Mouse (Mus musculus) heart, adult 2 months (tissue): Measurements from ENCODE around the gene Lrrc71. TPM values are rescaled to one million over a fixed set of nuclear protein-coding genes. Genes with fewer than 3 reads are reported as not detected.

Source experiments
- DNase-seq, 2 experiments: peaks; one replicate each; pipeline ENCODE4 v3.0.0; 2021
- H3K27ac ChIP-seq: fragments of 200-600 bp; 2 replicates; pipeline ENCODE4 v1.8.1; 2022
- H3K27me3 ChIP-seq: fragments of 200-500 bp; 2 replicates; pipeline ENCODE4 v1.6.1; 2012; ENCODE audit warnings: mild to moderate bottlenecking, low read length, inconsistent platforms, mixed read lengths; ENCODE audit not compliant: control insufficient read depth, insufficient read depth
- H3K36me3 ChIP-seq: fragments of 200-500 bp; 2 replicates; pipeline ENCODE4 v1.6.1; 2012; ENCODE audit warnings: low read length, inconsistent platforms; ENCODE audit not compliant: control insufficient read depth, insufficient read depth
- H3K4me1 ChIP-seq: fragments of 200-500 bp; 2 replicates; pipeline ENCODE4 v1.6.1; 2011; ENCODE audit warnings: low read length; ENCODE audit not compliant: control insufficient read depth, insufficient read depth
- H3K4me3 ChIP-seq: fragments of 200-600 bp; 2 replicates; pipeline ENCODE4 v1.8.1; 2022
- H3K79me2 ChIP-seq: fragments of 200-500 bp; replicated peaks from 2 replicates; pipeline ENCODE4 v1.6.1; 2012; ENCODE audit warnings: mild to moderate bottlenecking, inconsistent platforms, low read length, moderate library complexity, mixed read lengths; ENCODE audit not compliant: control insufficient read depth, insufficient read depth
- H3K9ac ChIP-seq: fragments of 200-500 bp; 2 replicates; pipeline ENCODE4 v1.6.1; 2012; ENCODE audit warnings: low read depth, mild to moderate bottlenecking, control low read depth, inconsistent platforms, low read length, mixed read lengths
- CTCF ChIP-seq: fragments of 200-600 bp; IDR thresholded peaks from 2 replicates; pipeline ENCODE4 v1.8.1; 2022; ENCODE audit warnings: antibody characterized with exemption, mild to moderate bottlenecking, moderate library complexity
- EP300 ChIP-seq: fragments of 200-500 bp; IDR thresholded peaks from 2 replicates; pipeline ENCODE4 v1.6.1; 2011; ENCODE audit warnings: low read depth, low read length, control low read depth; ENCODE audit not compliant: insufficient read depth
- POLR2A ChIP-seq: fragments of 200-500 bp; IDR thresholded peaks from 2 replicates; pipeline ENCODE4 v1.6.1; 2011; ENCODE audit warnings: mild to moderate bottlenecking, low read depth, low read length, control low read depth; ENCODE audit not compliant: insufficient read depth
- WGBS: fragments of 180-500 bp; shearing (Covaris S2); methylation state at CpG from one replicate; pipeline ENCODE4 v1.1.7; 2018; 5-methylcytosine and 5-hydroxymethylcytosine counted together
- intact Hi-C: fragments of 180-260 bp; cut with DNase I; formaldehyde crosslinking; loops from one replicate; pipeline ENCODE4 v1.15.1; 2025
- long read RNA-seq: library from polyadenylated mRNA; stranded (forward); transcript quantifications from one replicate; pipeline ENCODE4 v2.0.0, GENCODE M21; 2021
- polyA plus RNA-seq: library from polyadenylated mRNA; depleted of rRNA; stranded (reverse); fragments of >200 nt; gene quantifications from 2 replicates; pipeline ENCODE4 v1.2.3, GENCODE M21; 2012; rRNA removed
- total RNA-seq, 2 experiments: library from RNA; stranded (reverse); gene quantifications; 2 replicates each; pipeline ENCODE4 v1.2.3; 2021

Gene Lrrc71
- total RNA-seq (under 1 TPM; 0.36 to 0.47 TPM), polyA plus RNA-seq (0.26 and 1.1 TPM in 2 replicates)
- long read RNA-seq, result 0 reads

DNA sequence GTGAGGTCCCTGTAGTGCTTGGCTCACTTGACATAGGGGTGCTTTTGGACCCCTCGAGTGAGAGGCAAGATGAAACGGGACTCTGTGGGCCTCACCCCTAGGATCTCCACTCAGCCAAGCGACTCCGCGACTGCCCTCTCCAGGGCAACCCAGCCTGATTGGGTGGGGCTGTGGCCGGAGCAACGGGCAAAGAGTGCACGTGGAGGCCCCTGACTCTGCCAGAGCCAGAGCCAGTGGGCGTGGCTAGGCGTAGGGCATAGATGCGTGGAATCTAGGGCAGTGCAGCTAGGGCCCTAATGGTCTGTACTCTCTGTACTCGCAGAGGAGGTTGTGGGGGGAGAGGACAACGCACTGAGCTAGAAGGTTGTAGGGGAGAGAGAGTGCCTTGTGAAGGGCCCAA, at the start of gene Lrrc71:
TSS of gene Lrrc71 (minus strand) at position 195 of the 400 bp plus-strand sequence.
- WGBS, result 52% methylated on average over 13 of the region's 13 CpGs
- intact Hi-C loops, result loop anchor here (2.0 kb wide), 1 partner anchor 20 kb away; no protein-coding TSS in a partner anchor
- Histone ChIP-seq H3K36me3 (no peaks in the 10 kb centered on the region), H3K27me3 (no peaks in the 10 kb centered on the region), H3K27ac (no peak within 1 kb of the TSS), H3K4me1 (no peaks in the 10 kb centered on the region), H3K9ac (no peak within 1 kb of the TSS), H3K79me2 (no peaks in the 10 kb centered on the region), H3K4me3 (no peak within 1 kb of the TSS)
- TF ChIP-seq POLR2A (no peak), CTCF (no peak), EP300 (no peak)
- no peak for DNase-seq

- Histone ChIP-seq H3K4me1 (peaks cover 1% of the 10 kb centered on the region; the same call in 1 of the 2 replicates), H3K4me3 (peak within 1 kb of the TSS; percentile 20; the same call in 1 of the 2 replicates), H3K79me2 (no peaks in the 10 kb centered on the region), H3K36me3 (no peaks in the 10 kb centered on the region), H3K27ac (no peak within 1 kb of the TSS), H3K9ac (no peak within 1 kb of the TSS), H3K27me3 (peaks cover 17% of the 10 kb centered on the region)
- 3% methylated on average over 29 of the region's 29 CpGs for WGBS
- DNase-seq, result peak; percentile 50 to 55
- TF ChIP-seq CTCF, result no peak
- TF ChIP-seq EP300, result no peak
- TF ChIP-seq POLR2A, result no peak
- intact Hi-C loops, result no loop called here
These were observed 48.4 kb upstream of the Lrrc71 start, which contains the start of gene Insrr for GRCm38 (mm10) chr3:87796736-87797334. Insrr (plus strand) TSS chr3:87796951.

DNA sequence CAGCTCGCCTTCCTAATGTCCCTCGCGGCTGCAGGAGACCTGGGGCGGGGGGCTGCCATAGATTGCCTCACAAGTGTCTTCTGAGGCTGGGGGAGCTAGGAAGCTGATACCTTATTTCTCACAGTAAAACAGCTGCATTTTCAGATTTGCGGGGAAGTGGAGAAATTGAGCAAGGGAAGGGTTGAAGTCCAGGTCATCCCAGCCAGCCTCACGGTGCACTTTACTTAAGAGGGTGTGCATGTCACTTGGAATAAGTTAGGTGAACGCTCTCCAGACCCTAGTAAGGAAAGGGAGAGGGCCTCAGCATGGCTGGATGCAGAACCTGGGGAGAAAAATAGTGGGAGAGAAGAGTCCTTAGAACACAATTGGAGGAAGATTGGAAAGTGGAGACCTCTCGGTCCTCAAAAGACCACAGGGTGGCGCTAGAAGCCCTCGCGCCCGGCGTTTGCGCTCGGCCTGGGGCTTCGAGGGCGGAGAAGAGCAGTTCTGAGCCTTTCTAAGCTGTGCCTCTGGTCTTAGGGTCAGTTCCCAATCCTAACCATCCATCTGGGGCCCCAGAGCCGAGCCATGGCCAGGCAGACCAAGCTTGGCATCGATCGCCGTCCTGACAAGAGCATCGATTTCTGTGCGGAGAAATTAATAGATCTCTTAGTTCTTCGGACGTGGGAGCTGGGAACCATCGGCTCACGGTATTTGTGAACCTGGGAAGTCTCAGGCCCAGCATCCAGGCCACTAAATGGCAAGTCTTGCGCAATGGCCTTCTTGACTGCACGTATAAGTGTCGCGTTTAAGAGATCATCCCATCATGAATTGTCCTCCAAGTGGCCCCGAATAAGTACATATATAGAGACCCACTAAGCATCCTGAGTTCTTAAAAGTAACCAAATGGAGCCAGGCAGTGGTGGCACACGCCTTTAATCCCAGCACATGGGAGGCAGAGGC, 47.2 kb upstream of the Lrrc71 start:
- 15% methylated on average over 33 of the region's 33 CpGs for WGBS
- Histone ChIP-seq H3K79me2 (no peaks in the 10 kb centered on the region), H3K27me3 (peaks cover 19% of the 10 kb centered on the region), H3K9ac (no peak overlapping the region), H3K4me3 (no peak overlapping the region), H3K4me1 (peaks cover 1% of the 10 kb centered on the region; the same call in 1 of the 2 replicates), H3K36me3 (no peaks in the 10 kb centered on the region), H3K27ac (no peak overlapping the region)
- TF ChIP-seq CTCF (peak; percentile 87), POLR2A (no peak)
- DNase-seq, result peak; percentile 57 to 75
- intact Hi-C loops, result loop anchor here (1.0 kb wide), 2 partner anchors 21 to 43 kb away; no protein-coding TSS in a partner anchor

- no peak for DNase-seq
- Histone ChIP-seq H3K79me2 (no peaks in the 10 kb centered on the region), H3K36me3 (no peaks in the 10 kb centered on the region), H3K9ac (no peak within 1 kb of the TSS), H3K4me1 (peaks cover 1% of the 10 kb centered on the region; the same call in 1 of the 2 replicates), H3K27ac (no peak within 1 kb of the TSS), H3K4me3 (no peak within 1 kb of the TSS), H3K27me3 (peaks cover 19% of the 10 kb centered on the region)
- intact Hi-C loops, result loop anchor here (1.0 kb wide), 2 partner anchors 21 to 43 kb away; no protein-coding TSS in a partner anchor
- TF ChIP-seq CTCF (no peak), EP300 (no peak), POLR2A (no peak)
- 2% methylated on average over 47 of the region's 47 CpGs for WGBS
These were observed 46.5 kb upstream of the Lrrc71 start, which contains the start of gene Ntrk1 for GRCm38 (mm10) chr3:87794922-87795325. Ntrk1 (minus strand) TSS chr3:87795162.

GRCm38 (mm10) chr3:87789768-87790167, 41.3 kb upstream of the Lrrc71 start:
- intact Hi-C loops, result no loop called here
- Histone ChIP-seq H3K4me3 (no peak overlapping the region), H3K9ac (no peak overlapping the region), H3K4me1 (no peaks in the 10 kb centered on the region), H3K27me3 (peaks cover 5% of the 10 kb centered on the region), H3K27ac (no peak overlapping the region), H3K36me3 (no peaks in the 10 kb centered on the region), H3K79me2 (no peaks in the 10 kb centered on the region)
- 49% methylated on average over 5 of the region's 5 CpGs for WGBS
- TF ChIP-seq CTCF (no peak), POLR2A (no peak), EP300 (no peak)
- DNase-seq, result no peak
